Mouse (Mus musculus) right cerebral cortex, postnatal 25 days (tissue): ENCODE measurements around the gene Fxr1.
"Not testable (repeated sequence)": the region's sequence is repeated elsewhere in the genome, so short reads cannot be mapped to it uniquely, and the experiment has no call there.

ENCODE experiments used
- DNase-seq: peaks from one replicate; pipeline ENCODE4 v3.0.0; 2022

Fxr1 gene

DNA sequence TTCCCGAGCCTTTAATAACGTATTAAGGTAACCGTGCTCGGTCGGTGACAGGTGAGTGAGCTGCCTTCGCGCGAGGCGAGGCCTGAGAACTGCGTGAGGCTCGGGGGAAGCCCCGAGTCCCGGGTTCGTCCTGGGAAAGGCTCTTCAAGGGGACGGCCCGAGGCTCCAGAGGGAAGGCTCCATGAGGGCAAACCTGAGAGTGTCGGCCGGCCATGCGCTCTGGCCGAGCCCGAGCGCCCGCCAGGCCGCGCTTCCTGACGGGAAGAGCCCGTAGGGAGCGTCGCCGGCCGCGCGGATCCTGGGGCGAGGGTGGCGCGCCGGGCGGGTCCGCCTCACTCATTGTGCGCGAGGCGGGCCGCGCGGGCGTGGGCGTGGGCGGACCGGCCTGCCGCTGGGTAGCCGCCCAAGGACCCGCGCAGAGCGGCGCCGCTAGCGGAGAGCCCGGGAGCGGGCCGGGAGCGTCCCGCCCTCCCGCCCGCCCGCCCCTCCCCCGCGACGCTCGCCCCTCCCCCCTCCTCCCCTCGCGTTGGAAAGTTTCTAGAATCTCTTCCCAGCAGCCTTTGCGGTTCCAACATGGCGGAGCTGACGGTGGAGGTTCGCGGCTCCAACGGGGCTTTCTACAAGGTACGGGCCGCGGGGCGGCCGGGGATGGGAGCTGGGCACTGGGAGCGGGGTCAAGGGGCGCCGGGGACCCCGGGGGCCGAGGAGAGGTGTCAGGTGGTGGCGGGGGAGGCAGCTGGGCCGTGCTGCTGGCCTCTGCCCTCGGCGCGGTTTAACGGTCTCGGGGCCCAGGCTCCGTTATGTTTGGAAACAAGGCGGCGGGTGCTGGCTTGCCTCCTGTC is at the start of gene Fxr1:
Gene Fxr1, plus strand, starts transcription at position 404 of the 842 bp plus-strand sequence.
- peak; percentile 82 for DNase-seq

- DNase-seq, result no peak
These were observed 40.3 kb upstream of the Fxr1 start for GRCm38 (mm10) chr3:33979395-33979794.

GRCm38 (mm10) chr3:33982746-33983145 is 37.0 kb upstream of the Fxr1 start:
- no peak for DNase-seq

- no peak for DNase-seq
These were observed 30.4 kb upstream of the Fxr1 start for GRCm38 (mm10) chr3:33989302-33989701.

GRCm38 (mm10) chr3:33990451-33990850 is 29.3 kb upstream of the Fxr1 start:
- no peak for DNase-seq

GRCm38 (mm10) chr3:33990921-33991320 is 28.8 kb upstream of the Fxr1 start:
- no peak for DNase-seq

GRCm38 (mm10) chr3:33993421-33994126 is 26.2 kb upstream of the Fxr1 start:
- no peak for DNase-seq

DNA sequence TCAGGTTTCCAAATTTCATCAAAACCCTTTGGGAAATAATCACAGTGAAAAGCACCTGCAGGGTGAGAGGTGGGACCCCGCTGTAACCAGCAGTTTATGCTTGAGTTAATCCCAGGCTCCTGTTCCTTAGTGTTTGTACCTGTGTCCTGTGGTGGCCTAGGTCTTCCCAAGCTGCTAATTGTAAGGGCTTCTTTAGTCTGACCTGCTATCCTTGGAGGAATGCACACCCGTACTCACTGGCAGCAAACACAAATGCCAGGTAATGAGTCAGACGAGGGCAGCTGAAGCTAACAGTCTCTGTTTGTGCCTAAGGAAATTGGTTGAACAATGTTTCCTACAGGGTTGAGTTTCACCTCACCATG is 25.6 kb upstream of the Fxr1 start:
- DNase-seq, result no peak

DNA sequence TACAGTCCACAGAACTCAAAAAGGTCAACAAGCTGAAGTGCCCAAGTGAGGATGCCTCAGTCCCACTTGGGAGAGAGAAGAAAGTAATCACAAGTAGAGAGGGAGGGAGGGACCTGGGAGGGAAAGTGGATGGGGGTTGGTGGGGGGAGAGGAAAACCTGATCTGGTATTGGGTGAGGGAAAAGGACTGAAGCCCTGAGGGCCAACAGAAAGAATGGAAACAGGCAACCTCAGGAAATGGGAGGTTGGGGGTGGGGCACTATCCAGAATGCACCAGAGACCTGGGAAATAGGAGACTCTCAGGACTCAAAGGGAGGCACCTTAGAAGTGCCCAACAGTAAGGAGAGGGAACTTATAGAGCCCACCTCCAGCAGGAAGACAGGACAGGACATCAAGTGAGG is 18.1 kb upstream of the Fxr1 start:
- not testable (repeated sequence) for DNase-seq

GRCm38 (mm10) chr3:34003860-34004259 is 15.9 kb upstream of the Fxr1 start:
- DNase-seq, result no peak

- DNase-seq, result no peak
These were observed 13.4 kb upstream of the Fxr1 start for GRCm38 (mm10) chr3:34006301-34006700.

GRCm38 (mm10) chr3:34006824-34007223 is 12.9 kb upstream of the Fxr1 start:
- no peak for DNase-seq

DNA sequence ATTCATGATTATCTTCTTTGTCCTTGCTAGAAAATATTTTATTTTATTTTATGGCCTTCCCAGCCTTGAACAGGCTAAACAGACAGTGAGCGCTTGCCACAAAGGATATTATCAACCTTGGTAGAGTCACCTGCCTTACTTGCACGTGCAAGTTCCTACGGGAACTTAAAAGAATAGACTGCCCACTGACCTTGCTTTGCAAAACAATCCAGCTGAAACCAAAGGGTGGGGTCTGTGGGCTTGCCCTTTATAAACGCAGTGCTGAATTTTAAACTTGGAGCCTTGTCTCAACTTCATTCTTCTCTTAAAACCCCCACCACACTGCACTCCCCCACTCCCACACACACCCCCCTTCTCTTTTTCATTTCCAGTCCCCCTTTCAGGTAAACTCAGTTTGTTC is 12.1 kb upstream of the Fxr1 start:
- no peak for DNase-seq

- no peak for DNase-seq
These were observed 11.6 kb upstream of the Fxr1 start for GRCm38 (mm10) chr3:34008191-34008590.

DNA sequence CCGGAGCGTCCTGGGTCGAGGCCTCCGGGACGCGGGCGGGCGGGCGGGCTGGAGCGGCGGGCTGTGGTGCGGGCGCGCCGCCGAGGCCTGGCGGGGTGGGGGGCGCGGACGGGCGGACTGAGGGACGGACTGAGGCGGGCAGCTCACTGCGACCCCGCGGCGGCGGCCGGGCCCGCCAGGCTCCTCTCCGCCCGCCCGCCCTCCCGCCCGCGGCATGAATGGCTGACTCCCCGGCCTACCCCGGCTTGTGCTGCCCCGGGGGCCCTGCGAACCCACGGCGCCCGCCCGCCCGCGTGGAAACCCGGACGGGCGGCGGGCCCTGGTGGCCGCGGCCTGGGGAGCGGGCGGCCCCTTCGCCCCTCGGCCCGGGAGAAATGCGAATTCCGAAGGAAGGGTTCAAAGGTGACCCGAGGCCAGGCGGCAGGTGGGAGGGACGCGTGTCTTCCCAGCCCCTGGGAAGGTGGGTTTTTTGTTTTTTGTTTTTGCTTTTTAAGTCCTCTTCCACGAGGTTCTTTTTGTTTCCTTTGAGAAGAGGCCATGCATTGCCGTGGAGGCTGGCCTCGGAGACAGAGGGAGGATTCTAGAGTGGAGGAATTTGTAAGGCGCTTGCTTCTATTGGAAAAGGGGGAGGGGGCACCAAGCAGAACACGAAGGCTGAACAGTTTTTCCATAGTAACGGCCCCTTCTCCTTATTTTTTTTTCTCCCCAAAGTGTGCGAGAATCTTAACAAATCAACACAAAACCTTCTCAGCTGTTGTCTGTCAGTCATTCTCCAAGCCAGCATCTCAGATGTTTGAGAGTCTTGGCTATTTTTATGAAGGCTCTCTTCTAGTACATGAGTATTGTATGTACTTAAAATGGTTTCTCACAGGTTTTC is 877 bp downstream of the Fxr1 start:
- DNase-seq, result peak; percentile 8

DNA sequence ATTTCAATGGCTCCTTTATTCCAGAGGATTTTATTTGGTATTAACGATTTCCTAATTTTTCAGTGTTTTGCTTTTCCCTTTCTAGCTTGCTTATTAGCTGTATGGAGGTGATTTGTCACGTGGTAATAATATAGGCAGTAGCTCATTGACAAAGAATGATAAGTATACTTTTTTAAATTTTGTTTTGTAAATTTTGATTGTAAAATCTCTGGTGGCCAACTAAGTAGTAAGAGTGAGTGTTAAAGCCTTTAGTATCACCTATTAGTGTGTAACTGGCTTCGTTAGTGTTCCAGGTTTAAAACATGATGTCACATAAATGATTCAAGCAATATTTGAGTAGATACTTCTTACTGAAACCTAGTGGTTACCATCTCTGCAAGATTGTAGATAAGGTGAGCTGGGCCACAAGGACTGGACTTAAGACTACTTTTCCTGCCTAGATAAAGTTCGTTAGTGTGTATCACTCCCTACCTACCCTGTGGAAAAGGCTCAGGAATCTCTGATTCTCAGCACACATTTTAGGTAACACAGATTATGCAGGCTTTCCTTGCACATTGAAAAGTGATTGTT is 1.6 kb downstream of the Fxr1 start:
- DNase-seq, result no peak

- no peak for DNase-seq
These were observed 9.2 kb downstream of the Fxr1 start for GRCm38 (mm10) chr3:34028935-34029334.

DNA sequence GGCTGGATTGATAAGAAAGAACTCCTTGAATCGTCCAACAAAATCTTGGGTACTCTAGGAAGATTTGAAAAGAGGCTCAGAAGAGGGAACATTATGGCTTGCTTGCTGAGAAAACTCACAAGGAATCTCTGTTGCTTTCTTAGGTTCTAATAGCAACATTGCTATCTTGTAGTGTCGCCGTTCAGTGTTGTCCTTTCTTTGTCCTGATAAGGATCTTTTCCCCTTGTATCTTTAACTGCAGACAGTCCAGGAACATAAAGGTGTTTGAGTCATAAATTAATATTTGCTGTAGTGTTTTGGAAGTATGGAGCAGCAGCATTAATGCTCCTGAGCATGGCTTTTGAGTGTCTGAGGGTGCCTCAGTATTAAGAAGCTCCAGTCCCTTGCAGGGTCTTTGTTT is 10.9 kb downstream of the Fxr1 start:
- no peak for DNase-seq

DNA sequence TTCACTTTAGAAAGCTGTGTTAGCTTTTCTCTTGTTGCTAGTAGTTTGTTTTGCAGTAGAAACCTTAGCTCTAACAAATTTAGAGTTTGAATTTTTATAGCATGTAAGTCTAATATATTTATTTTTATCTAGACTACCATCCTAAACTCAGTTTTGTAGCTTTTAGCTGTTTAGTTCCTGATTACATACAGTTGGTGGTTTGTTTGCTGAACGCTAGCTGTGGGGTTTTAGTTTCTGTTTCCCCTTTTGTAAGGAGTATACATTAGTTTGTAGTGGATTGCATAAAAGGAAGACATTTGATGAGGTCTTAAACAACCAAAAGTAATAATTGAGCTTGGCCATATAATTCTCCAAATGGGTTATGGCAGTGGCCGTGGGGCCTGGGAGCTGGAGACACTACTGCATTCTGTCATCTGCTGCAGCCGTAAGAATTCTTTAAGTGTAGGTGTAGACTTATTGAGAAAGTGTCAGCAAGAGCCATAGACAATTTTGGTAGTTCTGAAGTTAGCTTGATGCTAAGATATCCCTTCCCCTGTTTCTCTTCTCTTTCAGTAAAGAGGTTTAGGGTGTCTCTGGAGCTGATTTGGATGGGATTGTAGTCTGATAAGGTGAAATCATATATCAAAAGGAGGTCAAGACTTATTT is 14.1 kb downstream of the Fxr1 start:
- DNase-seq, result no peak

DNA sequence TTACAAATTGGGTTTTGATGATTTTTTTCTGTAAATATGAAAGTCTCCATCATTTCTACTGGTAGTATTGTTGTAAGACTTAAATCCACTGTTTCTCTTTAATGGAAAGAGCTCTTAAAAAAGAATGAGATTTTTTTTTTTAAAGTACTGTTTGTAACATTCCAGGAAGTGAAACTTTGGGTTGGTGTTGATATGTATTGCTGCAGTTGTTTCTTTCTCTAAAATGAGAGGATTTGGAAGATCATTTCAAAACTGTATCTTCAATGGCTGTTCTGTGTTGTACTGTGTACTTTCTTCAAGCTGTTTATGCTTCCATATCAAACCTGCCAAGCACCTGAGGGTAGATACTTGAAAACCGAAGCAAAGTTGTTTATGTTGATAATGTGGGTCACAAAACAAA is 15.1 kb downstream of the Fxr1 start:
- no peak for DNase-seq

- no peak for DNase-seq
These were observed 16.0 kb downstream of the Fxr1 start for GRCm38 (mm10) chr3:34035706-34036105.

GRCm38 (mm10) chr3:34041990-34042389 is 22.2 kb downstream of the Fxr1 start:
- DNase-seq, result no peak

DNA sequence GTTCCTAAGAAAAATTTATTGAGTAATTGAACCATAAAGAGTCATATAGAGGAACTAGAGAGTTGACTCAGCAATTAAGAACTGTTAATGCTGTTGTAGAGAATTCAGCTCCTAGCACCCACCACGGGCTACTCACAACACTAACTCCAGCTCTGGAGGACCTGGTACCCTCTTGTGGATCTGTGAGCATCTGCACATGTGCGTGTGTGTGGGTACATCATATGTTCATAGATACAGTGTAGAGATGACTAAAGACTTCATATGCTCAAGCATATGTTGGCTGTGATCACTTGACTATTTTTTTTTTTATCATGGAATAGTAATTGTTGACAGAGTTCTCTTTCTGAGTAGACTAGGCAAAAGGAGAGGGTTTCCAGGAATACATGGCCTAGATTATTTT is 42.6 kb downstream of the Fxr1 start:
- DNase-seq, result no peak
